Mouse (Mus musculus) liver, adult 2 months (tissue): ENCODE measurements around the gene Atp6v1g2.

Source experiments
- CTCF ChIP-seq: fragments of 200-500 bp; IDR thresholded peaks from 2 replicates; pipeline ENCODE4 v1.5.1; 2011; ENCODE audit warnings: low read depth, low read length, control low read depth
- POLR2A ChIP-seq: fragments of 200-500 bp; IDR thresholded peaks from 2 replicates; pipeline ENCODE4 v1.6.1; 2011; ENCODE audit warnings: low read length, control low read depth; ENCODE audit not compliant: insufficient read depth; ENCODE audit errors: extremely low read depth

DNA sequence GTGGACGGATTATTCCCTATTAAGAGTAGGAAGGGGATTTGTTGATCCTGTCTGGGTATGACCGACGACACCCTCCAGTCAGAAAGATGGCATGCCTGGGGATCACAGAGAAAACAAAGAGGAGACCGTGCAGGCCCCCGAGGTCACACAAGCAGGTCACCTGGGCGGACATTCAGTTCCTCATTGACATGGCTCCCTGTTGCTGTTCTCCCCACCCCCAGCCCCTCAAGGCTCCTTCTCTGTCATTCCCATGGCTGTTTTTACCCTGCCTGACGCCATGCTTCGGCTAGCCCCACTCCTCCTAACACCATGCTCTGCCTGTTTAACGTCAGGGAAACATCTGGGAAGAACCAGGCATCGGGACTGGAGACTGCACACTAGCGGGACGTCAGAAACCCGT, 28.2 kb downstream of the Atp6v1g2 start:
- TF ChIP-seq CTCF (no peak), POLR2A (no peak)
